Comparison of ENCODE assay signal across 12 mouse cellular contexts in genomic region chr8:87700321-87700720, GRCm38 (mm10).
DNase-seq lines count a peak whose midpoint lies in the region; ATAC-seq lines count a peak whose summit lies in the region.
"Had no signal": no experiment of that assay in that cellular context is flagged by ENCODE, and none has a peak within 500 bp of the region (broad histone marks: within the 10 kb centered on the region; RNA-seq: fewer than 3 reads in every experiment).

No protein-coding gene starts in this region.

- H3K4me2 ChIP-seq in kidney, embryonic 16.5 days (replicated peaks; ENCODE audit: low read depth, low read length) = no peak overlapping the region
- H3K4me2 ChIP-seq: forebrain, embryonic 15.5 days; limb, embryonic 12.5 days had no signal

- no peaks in the 10 kb centered on the region for H3K27me3 ChIP-seq in kidney, embryonic 16.5 days (ENCODE audit: insufficient read depth, low read length)
- H3K27me3 ChIP-seq: forebrain, embryonic 15.5 days; limb, embryonic 12.5 days had no signal

- 55% methylated on average over 12 of the region's 12 CpGs for WGBS in kidney, embryonic 16.5 days

- intact Hi-C loops in gastrocnemius, postnatal 14 days (cut with DNase I; ENCODE audit: low total_unique reads) = loop anchor here (5.0 kb wide), 1 partner anchor 38 kb away; no protein-coding TSS in a partner anchor

- H3K9me3 ChIP-seq in kidney, embryonic 16.5 days (ENCODE audit: low read length) = no peaks in the 10 kb centered on the region
- H3K9me3 ChIP-seq: forebrain, embryonic 15.5 days; limb, embryonic 12.5 days had no signal

- no peaks in the 10 kb centered on the region for H3K36me3 ChIP-seq in kidney, embryonic 16.5 days (ENCODE audit: insufficient read depth, low read length)
- H3K36me3 ChIP-seq: forebrain, embryonic 15.5 days had no signal

- no peak for ATAC-seq in kidney, embryonic 16.5 days (ENCODE audit: low FRiP score, low TSS enrichment)
- ATAC-seq: forebrain, embryonic 15.5 days had no signal

- DNase-seq in adrenal gland, postnatal 10 days = peak; percentile 37
- DNase-seq in adrenal gland, postnatal 36 days = no peak
- peak; percentile 13 to 64 for DNase-seq in kidney, postnatal 36 days
- peak; percentile 56 for DNase-seq in embryo, embryonic 11 days
- DNase-seq in mesoderm, embryonic 11.5 days (ENCODE audit: low read depth, low spot score) = peak; percentile 62
- no peak for DNase-seq in gastrocnemius, postnatal 14 days
- no peak for DNase-seq in c-Kit-positive CD71-positive TER-119-positive erythroid progenitor cells, embryonic 14.5 days (ENCODE audit: low spot score)
- DNase-seq: cerebellum, adult 11 months; midbrain, embryonic 14.5 days had no signal

- no peak overlapping the region for H3K9ac ChIP-seq in kidney, embryonic 16.5 days (replicated peaks; ENCODE audit: low read length)
- H3K9ac ChIP-seq: forebrain, embryonic 15.5 days; limb, embryonic 12.5 days had no signal

- no peak overlapping the region for H3K27ac ChIP-seq in kidney, embryonic 16.5 days (ENCODE audit: low read length)
- H3K27ac ChIP-seq: forebrain, embryonic 15.5 days; limb, embryonic 12.5 days had no signal

- H3K4me1 ChIP-seq in kidney, embryonic 16.5 days (ENCODE audit: insufficient read depth, low read length) = peaks cover 15% of the 10 kb centered on the region

- H3K4me3 ChIP-seq in kidney, embryonic 16.5 days (ENCODE audit: low read length) = no peak overlapping the region
- H3K4me3 ChIP-seq: forebrain, embryonic 15.5 days; limb, embryonic 12.5 days had no signal

Comparison
In these comparisons a context has a peak if more than half of its experiments do, and no peak if none do; other contexts are left out.
1. DNase-seq: peak in adrenal gland, postnatal 10 days (single experiment), kidney, postnatal 36 days (2 of 2), embryo, embryonic 11 days (single experiment) and mesoderm, embryonic 11.5 days (single experiment); none in adrenal gland, postnatal 36 days (0 of 2), gastrocnemius, postnatal 14 days (single experiment) and c-Kit-positive CD71-positive TER-119-positive erythroid progenitor cells, embryonic 14.5 days (single experiment).